Mouse (Mus musculus): Measurements from ENCODE around the gene Gm17387. TPM values are rescaled to one million over a fixed set of nuclear protein-coding genes. Genes with fewer than 3 reads are reported as not detected.

Gm17387 gene
- total RNA-seq (2014; rRNA removed) (not detected in 2 replicates), polyA plus RNA-seq (2015; fragmentation: Nextera tagmentation; extraction: Ambion mirVana) (not detected in 2 replicates)

GRCm38 (mm10) chr7:141028831-141029230 lies at the start of gene Gm17387:
Gene Gm17387, plus strand, starts transcription at chr7:141029131.
- Histone ChIP-seq H3K27ac (no peak within 1 kb of the TSS), H3K4me1 (ENCODE audit: insufficient read depth, low read length) (peaks cover 10% of the 10 kb centered on the region; the same call in 1 of the 2 replicates), H3K4me2 (ENCODE audit: low read depth, low read length) (no peak within 1 kb of the TSS), H3K36me3 (ENCODE audit: insufficient read depth, low read length) (no peaks in the 10 kb centered on the region), H3K27me3 (ENCODE audit: insufficient read depth, low read length) (no peaks in the 10 kb centered on the region), H3K9me3 (ENCODE audit: low read length) (no peaks in the 10 kb centered on the region), H3K4me3 (ENCODE audit: low read length) (no peak within 1 kb of the TSS), H3K9ac (replicated peaks; ENCODE audit: low read length) (no peak within 1 kb of the TSS)
- 93% methylated on average over 2 of the region's 2 CpGs for WGBS
- DNase-seq (ENCODE audit: low spot score) = no peak
- no peak for TF ChIP-seq CTCF (IDR thresholded peaks at IDR 0.05; ENCODE audit: low read depth)
- no peak for ATAC-seq

GRCm38 (mm10) chr7:140981704-140982103 lies 47.2 kb upstream of the Gm17387 start:
- Histone ChIP-seq H3K36me3 (ENCODE audit: insufficient read depth, low read length) (no peaks in the 10 kb centered on the region), H3K4me2 (ENCODE audit: low read depth, low read length) (no peak overlapping the region), H3K9me3 (ENCODE audit: low read length) (no peaks in the 10 kb centered on the region), H3K27me3 (ENCODE audit: insufficient read depth, low read length) (no peaks in the 10 kb centered on the region), H3K4me1 (ENCODE audit: insufficient read depth, low read length) (no peaks in the 10 kb centered on the region), H3K9ac (replicated peaks; ENCODE audit: low read length) (no peak overlapping the region), H3K27ac (no peak overlapping the region), H3K4me3 (ENCODE audit: low read length) (no peak overlapping the region)
- DNase-seq (ENCODE audit: low spot score) = no peak
- no peak for TF ChIP-seq CTCF (IDR thresholded peaks at IDR 0.05; ENCODE audit: low read depth)
- WGBS = 91% methylated on average over 8 of the region's 8 CpGs
- no peak for ATAC-seq

GRCm38 (mm10) chr7:140982971-140983370 lies 46.0 kb upstream of the Gm17387 start:
- H3K27ac ChIP-seq = no peak overlapping the region
- WGBS = 89% methylated on average over 7 of the region's 7 CpGs
- no peaks in the 10 kb centered on the region for H3K27me3 ChIP-seq (ENCODE audit: insufficient read depth, low read length)
- no peak for TF ChIP-seq CTCF (IDR thresholded peaks at IDR 0.05; ENCODE audit: low read depth)
- H3K4me2 ChIP-seq (ENCODE audit: low read depth, low read length) = no peak overlapping the region
- H3K9ac ChIP-seq (replicated peaks; ENCODE audit: low read length) = no peak overlapping the region
- no peak for ATAC-seq
- no peak for DNase-seq (ENCODE audit: low spot score)
- H3K4me1 ChIP-seq (ENCODE audit: insufficient read depth, low read length) = no peaks in the 10 kb centered on the region
- H3K9me3 ChIP-seq (ENCODE audit: low read length) = no peaks in the 10 kb centered on the region
- no peak overlapping the region for H3K4me3 ChIP-seq (ENCODE audit: low read length)
- H3K36me3 ChIP-seq (ENCODE audit: insufficient read depth, low read length) = no peaks in the 10 kb centered on the region

- Histone ChIP-seq H3K4me3 (ENCODE audit: low read length) (no peak overlapping the region), H3K9ac (replicated peaks; ENCODE audit: low read length) (no peak overlapping the region), H3K27ac (no peak overlapping the region), H3K36me3 (ENCODE audit: insufficient read depth, low read length) (no peaks in the 10 kb centered on the region), H3K4me1 (ENCODE audit: insufficient read depth, low read length) (no peaks in the 10 kb centered on the region), H3K27me3 (ENCODE audit: insufficient read depth, low read length) (no peaks in the 10 kb centered on the region), H3K9me3 (ENCODE audit: low read length) (no peaks in the 10 kb centered on the region), H3K4me2 (ENCODE audit: low read depth, low read length) (no peak overlapping the region)
- WGBS = 86% methylated on average over 17 of the region's 17 CpGs
- ATAC-seq (no peak), DNase-seq (ENCODE audit: low spot score) (no peak)
- no peak for TF ChIP-seq CTCF (IDR thresholded peaks at IDR 0.05; ENCODE audit: low read depth)
Observed at GRCm38 (mm10) chr7:140987182-140988138, 41.5 kb upstream of the Gm17387 start.

- Histone ChIP-seq H3K27me3 (ENCODE audit: insufficient read depth, low read length) (no peaks in the 10 kb centered on the region), H3K4me1 (ENCODE audit: insufficient read depth, low read length) (no peaks in the 10 kb centered on the region), H3K36me3 (ENCODE audit: insufficient read depth, low read length) (no peaks in the 10 kb centered on the region), H3K9ac (replicated peaks; ENCODE audit: low read length) (no peak overlapping the region), H3K9me3 (ENCODE audit: low read length) (no peaks in the 10 kb centered on the region), H3K4me2 (ENCODE audit: low read depth, low read length) (no peak overlapping the region), H3K27ac (no peak overlapping the region), H3K4me3 (ENCODE audit: low read length) (no peak overlapping the region)
- 80% methylated on average over 4 of the region's 4 CpGs for WGBS
- ATAC-seq (no peak), DNase-seq (ENCODE audit: low spot score) (no peak)
- TF ChIP-seq CTCF (IDR thresholded peaks at IDR 0.05; ENCODE audit: low read depth) = no peak
Observed at GRCm38 (mm10) chr7:140989022-140989421, 39.9 kb upstream of the Gm17387 start.

DNA sequence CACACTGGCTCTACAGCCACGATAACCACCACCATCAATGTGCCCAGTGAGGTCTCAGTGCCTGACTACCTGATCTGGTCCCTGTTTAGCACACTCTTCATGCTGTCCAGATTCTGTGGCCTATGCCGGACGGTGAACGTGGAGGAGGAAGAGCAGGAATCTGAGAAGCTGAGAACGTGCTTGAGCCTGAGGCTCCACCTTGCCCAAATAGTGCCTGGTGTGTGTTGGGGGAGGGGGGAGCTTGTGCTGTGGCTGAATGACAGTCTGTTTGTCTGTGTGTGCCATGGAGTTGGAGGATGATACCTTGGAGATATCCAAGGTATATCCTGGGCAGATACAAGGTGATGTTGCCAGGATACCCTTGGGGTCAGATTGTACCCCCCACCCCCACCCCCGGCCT lies 38.7 kb upstream of the Gm17387 start:
- Histone ChIP-seq H3K4me3 (ENCODE audit: low read length) (no peak overlapping the region), H3K27ac (no peak overlapping the region), H3K36me3 (ENCODE audit: insufficient read depth, low read length) (no peaks in the 10 kb centered on the region), H3K4me1 (ENCODE audit: insufficient read depth, low read length) (no peaks in the 10 kb centered on the region), H3K9ac (replicated peaks; ENCODE audit: low read length) (no peak overlapping the region), H3K9me3 (ENCODE audit: low read length) (no peaks in the 10 kb centered on the region), H3K4me2 (ENCODE audit: low read depth, low read length) (no peak overlapping the region), H3K27me3 (ENCODE audit: insufficient read depth, low read length) (no peaks in the 10 kb centered on the region)
- DNase-seq (ENCODE audit: low spot score) = no peak
- 81% methylated on average over 6 of the region's 6 CpGs for whole genome bisulfite sequencing
- ATAC-seq = no peak
- TF ChIP-seq CTCF (IDR thresholded peaks at IDR 0.05; ENCODE audit: low read depth) = no peak

- ATAC-seq (no peak), DNase-seq (ENCODE audit: low spot score) (no peak)
- TF ChIP-seq CTCF (IDR thresholded peaks at IDR 0.05; ENCODE audit: low read depth) = no peak
- no peaks in the 10 kb centered on the region for H3K36me3 ChIP-seq (ENCODE audit: insufficient read depth, low read length)
- H3K27me3 ChIP-seq (ENCODE audit: insufficient read depth, low read length) = no peaks in the 10 kb centered on the region
- H3K27ac ChIP-seq = no peak overlapping the region
- 65% methylated on average over 5 of the region's 5 CpGs for WGBS
- no peak overlapping the region for H3K4me2 ChIP-seq (ENCODE audit: low read depth, low read length)
- H3K9me3 ChIP-seq (ENCODE audit: low read length) = no peaks in the 10 kb centered on the region
- H3K9ac ChIP-seq (replicated peaks; ENCODE audit: low read length) = no peak overlapping the region
- no peaks in the 10 kb centered on the region for H3K4me1 ChIP-seq (ENCODE audit: insufficient read depth, low read length)
- no peak overlapping the region for H3K4me3 ChIP-seq (ENCODE audit: low read length)
Observed at GRCm38 (mm10) chr7:140990622-140991021, 38.3 kb upstream of the Gm17387 start.

All from hindbrain, postnatal 0 days (tissue).